Mouse (Mus musculus) G1E (cell line): ENCODE measurements around the gene Cby1.

Experiments used
- CTCF ChIP-seq: IDR thresholded peaks from 2 replicates; pipeline ENCODE4 v1.5.1; 2012; ENCODE audit warnings: low read depth, low read length, inconsistent platforms, mixed read lengths
- GATA1 ChIP-seq: IDR thresholded peaks from 2 replicates; pipeline ENCODE4 v1.6.1; 2012; ENCODE audit warnings: borderline replicate concordance, low read length, inconsistent platforms, mixed read lengths
- TAL1 ChIP-seq: conservative IDR thresholded peaks from 2 replicates; pipeline ENCODE4 v1.6.1; 2012; ENCODE audit warnings: low read depth, low read length, inconsistent platforms, mixed read lengths

DNA sequence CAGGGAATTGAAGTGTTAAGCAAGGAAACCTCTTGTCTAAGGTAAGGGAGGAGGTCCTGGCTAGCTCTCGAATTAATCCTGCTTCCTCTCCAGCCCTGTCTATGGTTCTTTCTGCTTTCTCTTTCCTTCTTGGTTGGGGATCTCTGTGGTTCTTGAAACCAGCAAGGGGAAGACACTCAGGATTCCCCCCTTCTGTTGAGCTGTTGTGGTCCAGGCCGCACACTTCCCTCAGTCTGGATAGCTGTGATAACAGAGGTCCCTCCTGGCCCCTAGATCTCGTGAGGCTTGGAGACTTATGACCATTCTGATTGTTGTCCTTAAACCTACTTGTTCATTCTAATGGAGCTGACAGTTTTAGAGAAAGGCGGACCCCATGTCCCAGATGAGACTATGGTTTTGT lies 35.5 kb downstream of the Cby1 start:
- no peak for TF ChIP-seq CTCF
- no peak for TF ChIP-seq GATA1
- peak; percentile 92 for TF ChIP-seq TAL1
